Mouse (Mus musculus): ENCODE data around the gene Ctu2. TPM values are rescaled to one million over a fixed set of nuclear protein-coding genes. Genes with fewer than 3 reads are reported as not detected.

The Ctu2 gene
- 45.0 and 49.7 TPM in 2 replicates for polyA plus RNA-seq (2012; rRNA removed)

DNA sequence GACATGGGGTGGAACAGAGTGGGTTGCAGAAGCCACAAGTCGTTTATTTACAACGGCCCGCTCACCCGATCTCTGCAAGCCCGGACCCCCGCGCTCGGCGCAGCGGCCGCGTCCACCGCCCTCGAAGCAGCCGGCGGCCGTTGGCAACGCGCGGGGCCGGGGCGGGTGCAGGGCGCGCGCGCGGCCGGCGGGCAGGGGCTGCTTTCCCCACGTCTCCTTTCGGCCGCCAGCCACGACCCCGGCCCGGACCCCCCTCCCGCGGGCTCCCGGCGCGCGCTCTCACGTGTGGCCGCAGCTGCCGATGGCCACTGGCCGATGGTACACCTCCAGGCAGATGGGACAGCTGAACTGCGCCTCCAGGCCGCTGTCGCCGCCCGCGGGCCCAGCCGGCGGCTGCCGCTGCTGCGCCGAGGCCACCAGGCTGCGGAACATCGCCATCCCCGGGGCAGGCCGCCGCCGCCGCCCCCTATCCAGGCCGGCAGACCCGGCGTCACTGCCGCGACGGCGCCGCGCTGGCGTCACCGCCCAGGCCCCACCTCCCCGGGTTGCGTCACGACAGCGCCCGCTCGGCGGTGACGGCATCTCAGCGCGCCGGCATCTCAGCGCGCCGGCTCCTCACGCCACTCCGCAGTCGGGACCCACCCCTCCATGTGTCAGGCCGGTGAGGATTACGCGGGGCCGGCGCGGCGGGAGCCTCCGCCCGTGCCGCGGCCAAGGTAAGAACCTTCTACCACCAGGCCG, at the start of gene Ctu2, which contains the start of gene Rnf166:
Gene Ctu2, plus strand, starts transcription at position 564 of the 741 bp plus-strand sequence.
Gene Rnf166, minus strand, starts transcription at position 485 of the 741 bp plus-strand sequence.
- under 1% methylated on average over 102 of the region's 103 CpGs for WGBS
- Histone ChIP-seq H3K27me3 (ENCODE audit: control insufficient read depth, insufficient read depth, low read length) (no peaks in the 10 kb centered on the region), H3K27ac (ENCODE audit: insufficient read depth, low read length) (peak within 1 kb of the TSS; percentile 81), H3K4me3 (replicated peaks; ENCODE audit: insufficient read depth, low read depth, low read length) (peak within 1 kb of the TSS; percentile 82), H3K4me1 (ENCODE audit: control insufficient read depth, insufficient read depth, low read length) (peaks cover 18% of the 10 kb centered on the region)
- no peak for TF ChIP-seq CTCF (IDR thresholded peaks at IDR 0.05; ENCODE audit: borderline replicate concordance, insufficient read depth, low read depth, low read length)
- peak; percentile 61 for TF ChIP-seq POLR2A (IDR thresholded peaks at IDR 0.05; ENCODE audit: borderline replicate concordance, insufficient read depth, low read length)
- DNase-seq, result peak; percentile 92 to 94

DNA sequence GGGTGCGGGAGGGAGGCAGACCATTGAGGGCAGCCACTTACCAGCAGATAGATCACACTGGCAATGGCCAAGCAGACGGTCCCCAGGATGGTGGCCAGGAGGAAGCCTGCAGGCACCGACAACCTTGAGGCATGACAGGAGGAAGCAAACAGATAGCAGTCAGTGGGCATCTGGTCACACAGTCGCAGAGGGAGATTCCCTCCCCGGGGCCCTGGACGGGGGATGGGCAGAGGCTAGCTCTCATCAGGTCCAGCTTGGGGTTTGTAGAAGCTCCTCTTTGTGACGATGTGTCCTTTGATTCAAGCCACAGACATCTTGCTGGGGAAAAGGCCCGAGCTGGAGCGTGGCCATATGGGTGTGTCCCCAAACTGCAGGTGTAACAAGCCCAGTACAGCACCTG, 49.8 kb upstream of the Ctu2 start:
- 49% methylated on average over 9 of the region's 9 CpGs for WGBS
- 0 out of 2 replicates have a peak, but pooled peaks cover 3% of the 10 kb centered on the region for H3K4me1 ChIP-seq (ENCODE audit: control insufficient read depth, insufficient read depth, low read length)
- no peak overlapping the region for H3K4me3 ChIP-seq (replicated peaks; ENCODE audit: insufficient read depth, low read depth, low read length)
- no peaks in the 10 kb centered on the region for H3K27me3 ChIP-seq (ENCODE audit: control insufficient read depth, insufficient read depth, low read length)
- TF ChIP-seq CTCF (IDR thresholded peaks at IDR 0.05; ENCODE audit: borderline replicate concordance, insufficient read depth, low read depth, low read length) (no peak), POLR2A (IDR thresholded peaks at IDR 0.05; ENCODE audit: borderline replicate concordance, insufficient read depth, low read length) (no peak)
- no peak overlapping the region for H3K27ac ChIP-seq (ENCODE audit: insufficient read depth, low read length)
- DNase-seq, result no peak

- TF ChIP-seq CTCF (IDR thresholded peaks at IDR 0.05; ENCODE audit: borderline replicate concordance, insufficient read depth, low read depth, low read length), result no peak
- TF ChIP-seq POLR2A (IDR thresholded peaks at IDR 0.05; ENCODE audit: borderline replicate concordance, insufficient read depth, low read length), result no peak
Observed at GRCm38 (mm10) chr8:122427607-122428006, 48.3 kb upstream of the Ctu2 start.

GRCm38 (mm10) chr8:122428163-122428562, 47.8 kb upstream of the Ctu2 start:
- 92% methylated on average over 9 of the region's 9 CpGs for WGBS
- no peak overlapping the region for H3K27ac ChIP-seq (ENCODE audit: insufficient read depth, low read length)

More at GRCm38 (mm10) chr8:122427607-122428006, 48.3 kb upstream of the Ctu2 start:
- Histone ChIP-seq H3K27me3 (ENCODE audit: control insufficient read depth, insufficient read depth, low read length) (no peaks in the 10 kb centered on the region), H3K27ac (ENCODE audit: insufficient read depth, low read length) (no peak overlapping the region), H3K4me1 (ENCODE audit: control insufficient read depth, insufficient read depth, low read length) (0 out of 2 replicates have a peak, but pooled peaks cover 3% of the 10 kb centered on the region), H3K4me3 (replicated peaks; ENCODE audit: insufficient read depth, low read depth, low read length) (no peak overlapping the region)
- DNase-seq, result no peak
- 55% methylated on average over 7 of the region's 7 CpGs for WGBS

GRCm38 (mm10) chr8:122430058-122430636, 45.8 kb upstream of the Ctu2 start:
- no peaks in the 10 kb centered on the region for H3K4me1 ChIP-seq (ENCODE audit: control insufficient read depth, insufficient read depth, low read length)
- H3K4me3 ChIP-seq (replicated peaks; ENCODE audit: insufficient read depth, low read depth, low read length), result no peak overlapping the region
- DNase-seq, result no peak
- 82% methylated on average over 10 of the region's 10 CpGs for WGBS
- H3K27ac ChIP-seq (ENCODE audit: insufficient read depth, low read length), result no peak overlapping the region
- TF ChIP-seq CTCF (IDR thresholded peaks at IDR 0.05; ENCODE audit: borderline replicate concordance, insufficient read depth, low read depth, low read length) (no peak), POLR2A (IDR thresholded peaks at IDR 0.05; ENCODE audit: borderline replicate concordance, insufficient read depth, low read length) (no peak)
- no peaks in the 10 kb centered on the region for H3K27me3 ChIP-seq (ENCODE audit: control insufficient read depth, insufficient read depth, low read length)

More at GRCm38 (mm10) chr8:122428163-122428562, 47.8 kb upstream of the Ctu2 start:
- TF ChIP-seq POLR2A (IDR thresholded peaks at IDR 0.05; ENCODE audit: borderline replicate concordance, insufficient read depth, low read length) (no peak), CTCF (IDR thresholded peaks at IDR 0.05; ENCODE audit: borderline replicate concordance, insufficient read depth, low read depth, low read length) (no peak)
- H3K27me3 ChIP-seq (ENCODE audit: control insufficient read depth, insufficient read depth, low read length), result no peaks in the 10 kb centered on the region
- DNase-seq, result no peak
- H3K4me3 ChIP-seq (replicated peaks; ENCODE audit: insufficient read depth, low read depth, low read length), result no peak overlapping the region
- 0 out of 2 replicates have a peak, but pooled peaks cover 3% of the 10 kb centered on the region for H3K4me1 ChIP-seq (ENCODE audit: control insufficient read depth, insufficient read depth, low read length)

DNA sequence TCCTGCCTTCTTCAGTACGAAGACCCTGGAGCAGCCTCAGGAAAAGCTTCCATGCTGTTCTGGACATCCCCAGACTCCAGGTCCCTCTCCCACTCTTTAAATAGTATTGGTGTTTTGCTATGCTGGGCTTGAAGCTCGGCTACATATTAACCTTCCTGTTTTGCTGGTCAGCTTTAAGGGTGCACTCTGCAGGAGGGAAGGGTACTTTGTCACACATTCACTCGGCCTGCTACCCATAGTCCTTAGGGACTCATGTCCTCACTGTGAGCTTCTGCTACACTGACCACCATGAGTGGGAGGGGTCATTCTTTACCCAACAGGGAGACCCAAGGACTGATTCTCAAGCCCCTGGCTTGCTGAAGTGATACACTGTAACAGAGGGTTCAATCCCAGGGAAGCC, 45.3 kb upstream of the Ctu2 start:
- DNase-seq, result no peak
- Histone ChIP-seq H3K4me3 (replicated peaks; ENCODE audit: insufficient read depth, low read depth, low read length) (no peak overlapping the region), H3K27me3 (ENCODE audit: control insufficient read depth, insufficient read depth, low read length) (no peaks in the 10 kb centered on the region), H3K4me1 (ENCODE audit: control insufficient read depth, insufficient read depth, low read length) (no peaks in the 10 kb centered on the region), H3K27ac (ENCODE audit: insufficient read depth, low read length) (no peak overlapping the region)
- 71% methylated on average over 3 of the region's 3 CpGs for WGBS
- TF ChIP-seq POLR2A (IDR thresholded peaks at IDR 0.05; ENCODE audit: borderline replicate concordance, insufficient read depth, low read length), result no peak
- TF ChIP-seq CTCF (IDR thresholded peaks at IDR 0.05; ENCODE audit: borderline replicate concordance, insufficient read depth, low read depth, low read length), result no peak

- DNase-seq, result no peak
- TF ChIP-seq POLR2A (IDR thresholded peaks at IDR 0.05; ENCODE audit: borderline replicate concordance, insufficient read depth, low read length) (no peak), CTCF (IDR thresholded peaks at IDR 0.05; ENCODE audit: borderline replicate concordance, insufficient read depth, low read depth, low read length) (no peak)
- 63% methylated on average over 18 of the region's 18 CpGs for WGBS
- Histone ChIP-seq H3K27ac (ENCODE audit: insufficient read depth, low read length) (no peak overlapping the region), H3K27me3 (ENCODE audit: control insufficient read depth, insufficient read depth, low read length) (no peaks in the 10 kb centered on the region), H3K4me3 (replicated peaks; ENCODE audit: insufficient read depth, low read depth, low read length) (no peak overlapping the region), H3K4me1 (ENCODE audit: control insufficient read depth, insufficient read depth, low read length) (no peaks in the 10 kb centered on the region)
Observed at GRCm38 (mm10) chr8:122431694-122432442, 44.1 kb upstream of the Ctu2 start.

All from cerebellum, adult 2 months (tissue).